Mouse (Mus musculus): ENCODE data around the gene Fam216b. TPM values are rescaled to one million over a fixed set of nuclear protein-coding genes. Genes with fewer than 3 reads are reported as not detected.

Gene Fam216b
- polyA plus RNA-seq, 1 experiment: not detected

DNA sequence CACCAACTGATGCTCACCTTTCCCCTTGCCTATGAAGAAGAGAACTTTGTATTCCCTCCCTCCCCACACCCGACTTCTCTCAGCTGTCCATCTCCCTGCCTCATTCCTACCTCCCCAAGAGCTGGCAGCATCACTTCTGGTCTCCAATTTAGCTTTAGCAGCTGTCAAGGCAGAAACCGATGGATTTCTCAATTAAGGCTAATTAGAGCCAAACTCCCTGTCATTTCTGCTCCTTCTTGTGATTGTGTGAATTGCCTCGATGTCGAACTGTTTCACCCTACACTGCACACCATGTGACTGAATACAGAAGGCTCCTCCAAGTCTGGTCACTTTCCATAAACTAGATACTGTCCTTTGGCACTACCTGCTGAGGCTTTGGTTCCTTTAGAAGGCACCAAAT is 20.6 kb upstream of the Fam216b start:
- H3K4me3 ChIP-seq (replicated peaks): no peak overlapping the region
- H3K4me1 ChIP-seq (ENCODE audit: control insufficient read depth): no peaks in the 10 kb centered on the region
- TF ChIP-seq GATA1 (IDR thresholded peaks at IDR 0.05; ENCODE audit: low read length) (no peak), TAL1 (IDR thresholded peaks at IDR 0.05; ENCODE audit: low read length) (no peak)
- no peaks in the 10 kb centered on the region for H3K27me3 ChIP-seq (ENCODE audit: control insufficient read depth)
- H3K9me3 ChIP-seq (ENCODE audit: control insufficient read depth, low read length): peaks cover 7% of the 10 kb centered on the region; the same call in 1 of the 2 replicates
- H3K36me3 ChIP-seq (ENCODE audit: control insufficient read depth): no peaks in the 10 kb centered on the region

DNA sequence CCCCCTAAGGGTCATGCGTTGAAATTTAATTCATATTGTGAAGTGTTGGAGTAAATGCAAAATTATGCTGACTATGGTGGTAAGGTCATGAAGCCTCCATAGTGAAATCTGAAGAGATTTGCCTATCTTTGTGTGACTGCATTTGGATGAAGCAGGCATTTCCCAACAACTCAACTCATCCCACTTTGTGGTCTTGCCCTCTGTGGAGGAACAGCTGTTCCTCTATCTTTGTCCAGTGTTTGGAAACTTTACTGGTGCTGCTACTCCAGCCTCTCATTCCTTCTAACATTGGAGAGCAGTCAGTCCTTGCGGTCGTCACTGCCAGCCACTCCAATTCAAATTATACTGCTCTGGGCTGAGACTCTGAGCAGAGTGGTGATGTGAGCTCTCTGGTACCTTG is 19.6 kb upstream of the Fam216b start:
- Histone ChIP-seq H3K4me1 (ENCODE audit: control insufficient read depth) (no peaks in the 10 kb centered on the region), H3K4me3 (replicated peaks) (no peak overlapping the region), H3K9me3 (ENCODE audit: control insufficient read depth, low read length) (peaks cover 7% of the 10 kb centered on the region; the same call in 1 of the 2 replicates), H3K27me3 (ENCODE audit: control insufficient read depth) (no peaks in the 10 kb centered on the region), H3K36me3 (ENCODE audit: control insufficient read depth) (no peaks in the 10 kb centered on the region)
- TF ChIP-seq GATA1 (IDR thresholded peaks at IDR 0.05; ENCODE audit: low read length): no peak

GRCm38 (mm10) chr14:78089591-78089990 is 784 bp upstream of the Fam216b start:
- TF ChIP-seq TAL1 (IDR thresholded peaks at IDR 0.05; ENCODE audit: low read length): no peak
- TF ChIP-seq GATA1 (IDR thresholded peaks at IDR 0.05; ENCODE audit: low read length): no peak
- Histone ChIP-seq H3K4me3 (replicated peaks) (no peak overlapping the region), H3K4me1 (ENCODE audit: control insufficient read depth) (no peaks in the 10 kb centered on the region)

DNA sequence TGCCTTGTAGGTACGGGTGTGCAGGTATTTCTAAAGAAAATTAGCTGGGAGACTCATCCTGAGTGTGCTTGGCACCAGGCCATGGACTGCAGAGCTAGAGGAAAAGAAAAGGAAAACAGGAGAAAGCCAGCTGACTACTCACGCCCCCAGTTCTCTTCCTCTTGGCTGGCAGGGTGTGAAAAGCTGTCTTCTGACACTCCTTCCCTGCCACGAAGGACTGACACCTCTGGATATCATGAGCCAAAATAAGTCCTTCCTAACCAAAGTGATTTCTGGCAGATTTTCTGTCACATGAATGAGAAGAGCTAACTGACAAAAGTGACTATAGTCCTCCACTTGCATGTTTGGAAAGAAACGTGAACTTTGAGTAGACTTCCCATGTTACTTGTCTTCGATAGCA is 5.3 kb downstream of the Fam216b start:
- Histone ChIP-seq H3K27me3 (ENCODE audit: control insufficient read depth) (no peaks in the 10 kb centered on the region), H3K4me1 (ENCODE audit: control insufficient read depth) (no peaks in the 10 kb centered on the region), H3K36me3 (ENCODE audit: control insufficient read depth) (no peaks in the 10 kb centered on the region), H3K9me3 (ENCODE audit: control insufficient read depth, low read length) (no peaks in the 10 kb centered on the region), H3K4me3 (replicated peaks) (no peak overlapping the region)
- no peak for TF ChIP-seq TAL1 (IDR thresholded peaks at IDR 0.05; ENCODE audit: low read length)
- TF ChIP-seq GATA1 (IDR thresholded peaks at IDR 0.05; ENCODE audit: low read length): no peak

More at GRCm38 (mm10) chr14:78089591-78089990, 784 bp upstream of the Fam216b start:
- Histone ChIP-seq H3K36me3 (ENCODE audit: control insufficient read depth) (no peaks in the 10 kb centered on the region), H3K27me3 (ENCODE audit: control insufficient read depth) (no peaks in the 10 kb centered on the region), H3K9me3 (ENCODE audit: control insufficient read depth, low read length) (peaks cover 5% of the 10 kb centered on the region; the same call in 1 of the 2 replicates)

DNA sequence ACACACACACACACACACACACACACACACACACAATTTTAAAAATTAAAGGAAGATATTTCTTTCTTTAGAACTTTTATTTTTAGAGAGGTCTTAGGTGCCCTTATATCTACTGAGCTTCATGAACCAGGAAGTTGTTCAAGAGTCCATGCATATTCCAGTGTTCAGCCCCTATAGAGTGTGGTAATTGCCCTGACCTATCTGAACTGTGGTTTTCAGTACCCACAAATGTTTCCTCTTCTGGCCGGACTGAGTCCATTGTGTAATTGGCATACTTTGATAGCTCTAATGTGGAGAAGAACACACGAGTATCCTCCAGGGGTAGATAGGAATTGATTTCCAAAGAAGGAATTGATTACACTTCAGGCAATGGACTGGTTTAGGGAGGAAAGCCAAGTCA is 11.3 kb downstream of the Fam216b start:
- no peak for TF ChIP-seq GATA1 (IDR thresholded peaks at IDR 0.05; ENCODE audit: low read length)
- no peak for TF ChIP-seq TAL1 (IDR thresholded peaks at IDR 0.05; ENCODE audit: low read length)
- Histone ChIP-seq H3K9me3 (ENCODE audit: control insufficient read depth, low read length) (peaks cover 2% of the 10 kb centered on the region; the same call in 1 of the 2 replicates), H3K4me3 (replicated peaks) (no peak overlapping the region), H3K27me3 (ENCODE audit: control insufficient read depth) (no peaks in the 10 kb centered on the region), H3K36me3 (ENCODE audit: control insufficient read depth) (no peaks in the 10 kb centered on the region), H3K4me1 (ENCODE audit: control insufficient read depth) (no peaks in the 10 kb centered on the region)

- Histone ChIP-seq H3K4me3 (replicated peaks) (no peak overlapping the region), H3K9me3 (ENCODE audit: control insufficient read depth, low read length) (peaks cover 6% of the 10 kb centered on the region), H3K36me3 (ENCODE audit: control insufficient read depth) (no peaks in the 10 kb centered on the region), H3K27me3 (ENCODE audit: control insufficient read depth) (no peaks in the 10 kb centered on the region), H3K4me1 (ENCODE audit: control insufficient read depth) (no peaks in the 10 kb centered on the region)
- no peak for TF ChIP-seq GATA1 (IDR thresholded peaks at IDR 0.05; ENCODE audit: low read length)
- TF ChIP-seq TAL1 (IDR thresholded peaks at IDR 0.05; ENCODE audit: low read length): no peak
Measured at GRCm38 (mm10) chr14:78065938-78066710, 22.7 kb downstream of the Fam216b start.

GRCm38 (mm10) chr14:78062484-78062883 is 26.3 kb downstream of the Fam216b start:
- no peaks in the 10 kb centered on the region for H3K36me3 ChIP-seq (ENCODE audit: control insufficient read depth)
- TF ChIP-seq TAL1 (IDR thresholded peaks at IDR 0.05; ENCODE audit: low read length) (no peak), GATA1 (IDR thresholded peaks at IDR 0.05; ENCODE audit: low read length) (no peak)
- no peaks in the 10 kb centered on the region for H3K27me3 ChIP-seq (ENCODE audit: control insufficient read depth)
- peaks cover 6% of the 10 kb centered on the region for H3K9me3 ChIP-seq (ENCODE audit: control insufficient read depth, low read length)
- no peak overlapping the region for H3K4me3 ChIP-seq (replicated peaks)
- H3K4me1 ChIP-seq (ENCODE audit: control insufficient read depth): no peaks in the 10 kb centered on the region

GRCm38 (mm10) chr14:78060609-78060951 is 28.2 kb downstream of the Fam216b start:
- H3K4me1 ChIP-seq (ENCODE audit: control insufficient read depth): no peaks in the 10 kb centered on the region
- no peaks in the 10 kb centered on the region for H3K36me3 ChIP-seq (ENCODE audit: control insufficient read depth)
- no peaks in the 10 kb centered on the region for H3K27me3 ChIP-seq (ENCODE audit: control insufficient read depth)
- H3K4me3 ChIP-seq (replicated peaks): no peak overlapping the region
- H3K9me3 ChIP-seq (ENCODE audit: control insufficient read depth, low read length): peaks cover 6% of the 10 kb centered on the region
- TF ChIP-seq TAL1 (IDR thresholded peaks at IDR 0.05; ENCODE audit: low read length): no peak
- no peak for TF ChIP-seq GATA1 (IDR thresholded peaks at IDR 0.05; ENCODE audit: low read length)

DNA sequence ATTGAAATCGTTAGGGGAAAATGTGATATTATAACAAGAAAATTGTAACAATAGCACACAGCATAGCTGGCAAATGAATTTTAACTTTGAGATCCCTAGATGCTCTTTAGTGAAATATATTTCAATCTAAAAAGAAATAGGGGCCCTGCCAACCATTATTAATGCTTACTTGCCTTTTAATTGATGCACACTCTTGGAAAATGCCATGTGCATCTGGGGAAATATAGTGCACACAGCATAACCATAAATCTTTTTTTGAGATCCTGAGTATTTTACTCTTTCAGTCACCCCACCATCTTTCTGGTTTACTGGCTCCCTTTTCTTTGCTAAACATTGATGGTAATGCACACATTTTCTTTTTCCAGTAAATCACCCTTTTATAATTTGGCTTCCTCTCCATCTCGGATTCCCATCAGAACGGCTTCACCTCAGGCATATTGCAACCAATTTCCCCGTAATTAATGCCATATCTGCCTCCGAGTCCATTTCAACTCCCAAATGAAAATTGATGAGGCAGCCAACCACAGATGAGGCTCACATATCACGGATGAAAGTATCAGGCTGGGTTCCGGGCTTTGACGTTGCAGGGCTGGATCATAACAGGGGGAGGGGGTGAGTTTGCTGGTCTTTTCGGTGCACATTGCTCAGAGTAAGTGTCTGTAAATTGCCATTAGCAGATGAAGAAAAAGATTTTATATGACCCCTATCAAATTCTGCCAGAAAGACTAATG is 28.8 kb downstream of the Fam216b start:
- H3K27me3 ChIP-seq (ENCODE audit: control insufficient read depth): no peaks in the 10 kb centered on the region
- H3K9me3 ChIP-seq (ENCODE audit: control insufficient read depth, low read length): peaks cover 6% of the 10 kb centered on the region
- no peak overlapping the region for H3K4me3 ChIP-seq (replicated peaks)
- TF ChIP-seq GATA1 (IDR thresholded peaks at IDR 0.05; ENCODE audit: low read length) (no peak), TAL1 (IDR thresholded peaks at IDR 0.05; ENCODE audit: low read length) (no peak)
- H3K36me3 ChIP-seq (ENCODE audit: control insufficient read depth): no peaks in the 10 kb centered on the region
- no peaks in the 10 kb centered on the region for H3K4me1 ChIP-seq (ENCODE audit: control insufficient read depth)
